Mouse (Mus musculus) forebrain, embryonic 16.5 days (tissue): ENCODE measurements at regions not wholly inside any gene's neighbourhood (a gene's known extent, or its start where the extent isn't known, plus 50 kb on each side); places are given as distances from the start of the nearest gene placed in this dataset.

Experiments
- ATAC-seq: fragments of 200-750 bp; cut with Nextera tagmentation; 2 replicates; pipeline ENCODE4 v1.8.0; 2017; ENCODE audit warnings: mild to moderate bottlenecking, moderate library complexity
- H3K27ac ChIP-seq: fragments of 300-500 bp; sonication (generic); 2 replicates; pipeline ENCODE4 v1.5.1; 2014; ENCODE audit warnings: low read length, control low read depth
- H3K27me3 ChIP-seq: fragments of 300-500 bp; sonication (generic); replicated peaks from 2 replicates; pipeline ENCODE4 v1.6.1; 2014; ENCODE audit warnings: low read length; ENCODE audit not compliant: control insufficient read depth, insufficient read depth
- H3K36me3 ChIP-seq: fragments of 300-500 bp; sonication (generic); 2 replicates; pipeline ENCODE4 v1.6.1; 2014; ENCODE audit not compliant: control insufficient read depth, insufficient read depth
- H3K4me1 ChIP-seq: fragments of 300-500 bp; sonication (generic); replicated peaks from 2 replicates; pipeline ENCODE4 v1.6.1; 2014; ENCODE audit warnings: low read length; ENCODE audit not compliant: control insufficient read depth, insufficient read depth
- H3K4me2 ChIP-seq: fragments of 300-500 bp; sonication (generic); 2 replicates; pipeline ENCODE4 v1.6.1; 2014; ENCODE audit warnings: mild to moderate bottlenecking, low read length, control low read depth
- H3K4me3 ChIP-seq: fragments of 300-500 bp; sonication (generic); replicated peaks from 2 replicates; pipeline ENCODE4 v1.5.1; 2014; ENCODE audit warnings: mild to moderate bottlenecking, low read length, control low read depth
- H3K9ac ChIP-seq: fragments of 300-500 bp; sonication (generic); replicated peaks from 2 replicates; pipeline ENCODE4 v1.6.1; 2014; ENCODE audit warnings: low read depth, low read length, control low read depth
- H3K9me3 ChIP-seq: fragments of 300-500 bp; sonication (generic); 2 replicates; pipeline ENCODE4 v1.6.1; 2016; ENCODE audit warnings: low read length; ENCODE audit not compliant: control insufficient read depth
- whole genome bisulfite sequencing: fragments of 180-500 bp; shearing (Covaris S2); extraction: QIAGEN DNeasy Blood & Tissue Kit; methylation state at CpG from one replicate; pipeline ENCODE4 v1.1.7; 2014; 5-methylcytosine and 5-hydroxymethylcytosine counted together

DNA sequence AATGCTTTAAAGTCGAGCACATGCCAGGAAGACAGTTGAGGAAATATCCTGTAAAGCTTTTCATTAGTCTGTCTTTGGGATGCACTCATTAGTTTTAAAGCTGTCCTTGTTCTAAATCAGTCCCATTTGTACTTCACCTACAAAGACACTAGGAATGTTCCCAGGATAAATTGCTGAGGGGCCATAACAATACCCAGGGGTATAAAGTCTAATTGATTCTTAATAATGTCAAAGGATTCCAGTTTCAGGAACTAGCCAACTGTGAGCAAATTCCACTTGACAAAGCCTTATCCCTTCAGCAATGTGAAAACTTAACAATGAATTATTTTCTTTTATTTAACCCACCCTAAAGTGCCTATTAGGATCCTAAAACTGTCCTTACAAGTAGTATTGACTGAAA is 267.7 kb upstream of the 1700008P02Rik start:
- H3K4me2 ChIP-seq, result no peak overlapping the region
- no peak for ATAC-seq
- 7% methylated on average over 1 of the region's 1 CpGs for WGBS

DNA sequence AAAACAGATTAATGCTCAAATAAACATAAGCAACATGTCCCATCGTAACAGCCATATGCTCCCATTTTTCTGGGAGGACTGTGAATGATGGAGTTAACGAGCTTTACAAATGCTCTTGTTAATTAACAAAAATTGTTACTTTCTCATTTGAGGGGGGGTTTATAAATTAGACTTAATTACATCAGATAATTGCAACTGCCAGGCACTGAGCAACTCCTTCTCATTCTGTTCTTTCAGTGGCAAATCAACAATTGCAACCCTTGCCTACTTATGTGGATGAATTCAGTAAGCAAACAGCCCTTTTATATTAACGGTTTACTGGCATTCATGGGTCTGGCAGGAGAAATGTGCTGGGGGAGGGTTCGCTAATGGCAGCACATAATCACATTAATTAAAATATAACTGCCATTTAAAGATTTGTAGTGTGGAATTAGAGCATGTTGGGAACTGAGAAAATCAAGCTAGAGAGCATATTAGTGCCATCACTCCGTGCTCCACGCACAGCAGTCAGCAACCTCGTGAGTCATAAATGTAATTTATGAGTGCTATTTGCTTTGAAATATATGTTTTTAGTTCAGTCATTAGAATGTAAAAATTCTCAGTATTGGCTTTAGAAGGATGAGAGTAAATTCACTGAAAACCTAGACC is 266.9 kb upstream of the 1700008P02Rik start:
- ATAC-seq, result peak; percentile 96
- Histone ChIP-seq H3K36me3 (no peaks in the 10 kb centered on the region), H3K9me3 (no peaks in the 10 kb centered on the region), H3K9ac (no peak overlapping the region), H3K27me3 (peaks cover 14% of the 10 kb centered on the region), H3K4me1 (peaks cover 7% of the 10 kb centered on the region; the same call in 1 of the 2 replicates), H3K27ac (0 out of 2 replicates have a peak overlapping the region, but pooled peaks have one; percentile 9), H3K4me3 (no peak overlapping the region), H3K4me2 (0 out of 2 replicates have a peak overlapping the region, but pooled peaks have one; percentile 17)
- 9% methylated on average over 7 of the region's 7 CpGs for WGBS

More for the DNA sequence above, 267.7 kb upstream of the 1700008P02Rik start:
- peaks cover 12% of the 10 kb centered on the region for H3K27me3 ChIP-seq
- no peak overlapping the region for H3K4me3 ChIP-seq
- no peak overlapping the region for H3K9ac ChIP-seq
- no peaks in the 10 kb centered on the region for H3K9me3 ChIP-seq
- H3K27ac ChIP-seq, result no peak overlapping the region
- H3K4me1 ChIP-seq, result peaks cover 7% of the 10 kb centered on the region; the same call in 1 of the 2 replicates
- H3K36me3 ChIP-seq, result no peaks in the 10 kb centered on the region

DNA sequence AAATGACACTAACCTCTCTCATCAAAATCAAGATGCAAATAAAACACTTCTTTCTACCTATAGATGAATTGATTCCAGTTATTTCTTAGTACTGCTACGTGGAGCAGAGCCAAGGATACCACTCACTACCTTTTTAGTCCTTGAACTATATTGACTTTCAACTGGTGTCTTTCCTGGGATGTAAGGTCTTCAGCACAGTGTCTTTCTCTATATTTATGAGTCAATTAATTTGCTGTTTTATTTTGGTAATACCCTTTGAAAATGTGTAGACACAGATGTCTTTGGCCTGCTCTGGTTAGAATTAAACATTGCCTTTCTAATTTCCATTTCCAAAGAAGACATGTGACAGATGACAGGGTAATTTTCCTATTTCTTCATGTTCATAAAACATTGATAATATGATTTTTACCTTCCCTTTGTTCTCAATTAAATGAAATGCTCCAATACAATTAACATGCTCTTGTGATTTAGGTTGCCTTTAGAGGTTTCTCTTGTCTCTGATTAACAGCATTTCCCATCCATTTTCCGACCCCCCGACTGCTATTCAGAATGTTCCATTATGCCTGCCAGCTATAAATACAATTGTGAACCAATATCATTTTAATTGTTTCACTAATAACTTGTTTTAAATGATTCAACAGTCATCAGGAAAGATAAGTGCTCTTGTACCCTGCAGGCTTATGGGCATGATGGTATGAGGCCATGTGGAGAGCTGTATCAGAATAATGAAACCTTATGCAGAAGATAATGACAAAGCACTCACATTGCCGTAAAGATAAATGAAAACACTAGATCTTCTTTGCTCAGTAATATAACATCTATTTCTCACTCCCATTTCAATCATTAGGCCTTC is 266.2 kb upstream of the 1700008P02Rik start:
- Histone ChIP-seq H3K4me2 (0 out of 2 replicates have a peak overlapping the region, but pooled peaks have one; percentile 17), H3K27ac (0 out of 2 replicates have a peak overlapping the region, but pooled peaks have one; percentile 2), H3K4me1 (peaks cover 7% of the 10 kb centered on the region; the same call in 1 of the 2 replicates), H3K36me3 (no peaks in the 10 kb centered on the region), H3K27me3 (peaks cover 16% of the 10 kb centered on the region), H3K4me3 (no peak overlapping the region), H3K9ac (no peak overlapping the region), H3K9me3 (no peaks in the 10 kb centered on the region)
- ATAC-seq, result peak; percentile 80
- WGBS, result 36% methylated on average over 4 of the region's 4 CpGs

DNA sequence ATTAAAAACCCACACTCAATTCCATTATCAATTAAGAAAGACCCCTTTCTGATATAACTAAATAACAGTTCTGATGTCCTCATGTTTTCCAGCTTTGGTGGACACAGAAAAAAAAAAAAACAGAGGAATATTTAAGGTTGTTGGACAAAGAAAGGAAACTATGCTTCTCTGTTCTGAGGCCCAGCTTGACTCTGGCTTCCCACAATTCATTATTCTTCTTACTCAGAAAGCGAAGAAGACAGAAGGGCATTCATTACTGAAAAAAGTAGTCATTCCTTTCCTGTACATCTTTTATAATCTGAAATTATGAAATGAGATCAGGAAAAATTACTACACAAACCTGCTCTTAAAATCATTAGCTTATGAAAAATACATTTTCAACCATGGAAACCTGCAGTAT is 263.2 kb upstream of the 1700008P02Rik start:
- WGBS, result 68% methylated on average over 1 of the region's 1 CpGs

DNA sequence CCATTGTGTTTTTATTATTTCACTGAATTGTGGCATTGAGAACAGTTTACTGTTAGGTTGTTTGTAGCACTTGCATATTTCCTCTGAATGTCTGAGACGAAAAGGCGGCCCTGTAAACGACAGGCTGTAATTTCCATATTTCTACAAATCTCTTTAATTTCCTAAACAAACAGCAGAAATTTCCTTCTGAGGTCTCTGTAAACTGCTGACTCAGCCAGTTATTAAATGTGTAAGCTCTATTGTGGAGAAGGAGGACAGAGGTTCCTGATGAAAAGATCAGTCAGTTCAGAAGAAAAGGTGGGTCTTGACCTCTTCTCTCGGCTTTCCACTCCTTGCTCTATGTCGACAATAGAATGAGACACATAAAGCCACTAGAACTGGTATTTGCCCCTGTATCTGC is 256.0 kb upstream of the 1700008P02Rik start:
- no peak overlapping the region for H3K27ac ChIP-seq
- H3K36me3 ChIP-seq, result no peaks in the 10 kb centered on the region
- H3K4me1 ChIP-seq, result no peaks in the 10 kb centered on the region
- H3K27me3 ChIP-seq, result no peaks in the 10 kb centered on the region; the same call in 1 of the 2 replicates
- H3K4me2 ChIP-seq, result no peak overlapping the region
- no peaks in the 10 kb centered on the region for H3K9me3 ChIP-seq
- H3K4me3 ChIP-seq, result no peak overlapping the region
- WGBS, result 72% methylated on average over 5 of the region's 5 CpGs
- H3K9ac ChIP-seq, result no peak overlapping the region
- ATAC-seq, result no peak

More for the DNA sequence above, 263.2 kb upstream of the 1700008P02Rik start:
- H3K9me3 ChIP-seq, result no peaks in the 10 kb centered on the region
- H3K4me2 ChIP-seq, result no peak overlapping the region
- H3K36me3 ChIP-seq, result no peaks in the 10 kb centered on the region
- no peak overlapping the region for H3K4me3 ChIP-seq
- H3K27me3 ChIP-seq, result peaks cover 7% of the 10 kb centered on the region; the same call in 1 of the 2 replicates
- no peak overlapping the region for H3K27ac ChIP-seq
- no peak for ATAC-seq
- no peak overlapping the region for H3K9ac ChIP-seq
- H3K4me1 ChIP-seq, result peaks cover 7% of the 10 kb centered on the region; the same call in 1 of the 2 replicates

DNA sequence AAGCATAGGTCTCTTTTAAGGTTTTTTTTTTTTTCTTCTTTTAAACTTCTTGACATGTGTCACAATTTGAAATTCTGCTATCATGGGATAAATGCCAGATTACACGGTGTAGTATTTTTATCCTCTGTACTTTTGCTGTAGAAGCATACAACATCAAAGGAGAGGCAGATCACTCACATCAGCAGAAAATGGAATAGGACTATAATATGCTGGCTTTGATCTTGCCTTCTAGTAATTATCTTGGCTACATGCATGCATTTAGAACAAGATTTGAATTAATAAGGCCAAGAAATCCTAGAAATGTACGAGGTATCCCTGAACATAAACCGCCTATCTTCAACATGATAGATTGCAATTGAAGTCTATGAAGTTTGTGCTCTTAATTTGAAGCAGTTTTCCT is 251.9 kb upstream of the 1700008P02Rik start:
- Histone ChIP-seq H3K9ac (no peak overlapping the region), H3K27ac (no peak overlapping the region), H3K27me3 (no peaks in the 10 kb centered on the region; the same call in 1 of the 2 replicates), H3K36me3 (no peaks in the 10 kb centered on the region), H3K4me3 (no peak overlapping the region), H3K9me3 (no peaks in the 10 kb centered on the region), H3K4me2 (no peak overlapping the region), H3K4me1 (no peaks in the 10 kb centered on the region)
- WGBS, result 45% methylated on average over 3 of the region's 3 CpGs
- ATAC-seq, result no peak

DNA sequence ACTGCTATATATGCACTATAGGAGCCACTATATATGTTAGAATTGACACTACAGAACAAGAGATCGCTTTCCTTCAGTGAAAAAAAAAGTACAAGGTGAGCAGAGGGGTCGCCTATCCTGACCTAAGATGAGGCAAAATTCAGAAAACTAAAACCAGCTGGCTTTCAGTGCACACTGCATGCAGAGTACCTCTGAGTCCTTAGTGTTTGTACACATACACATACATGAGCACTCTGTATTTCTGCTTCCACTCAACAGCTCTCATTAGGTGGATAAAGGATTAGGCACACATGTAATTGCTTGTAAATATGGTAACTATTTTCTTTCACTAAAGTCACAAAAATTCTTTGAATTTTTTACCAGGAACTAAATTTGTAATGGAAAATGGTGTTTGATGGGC is 251.5 kb upstream of the 1700008P02Rik start:
- ATAC-seq, result no peak
- H3K9ac ChIP-seq, result no peak overlapping the region
- no peaks in the 10 kb centered on the region for H3K4me1 ChIP-seq
- H3K4me3 ChIP-seq, result no peak overlapping the region
- no peaks in the 10 kb centered on the region for H3K36me3 ChIP-seq
- no peaks in the 10 kb centered on the region for H3K9me3 ChIP-seq
- whole genome bisulfite sequencing, result 91% methylated on average over 2 of the region's 2 CpGs
- H3K27ac ChIP-seq, result no peak overlapping the region
- no peaks in the 10 kb centered on the region; the same call in 1 of the 2 replicates for H3K27me3 ChIP-seq
- no peak overlapping the region for H3K4me2 ChIP-seq

DNA sequence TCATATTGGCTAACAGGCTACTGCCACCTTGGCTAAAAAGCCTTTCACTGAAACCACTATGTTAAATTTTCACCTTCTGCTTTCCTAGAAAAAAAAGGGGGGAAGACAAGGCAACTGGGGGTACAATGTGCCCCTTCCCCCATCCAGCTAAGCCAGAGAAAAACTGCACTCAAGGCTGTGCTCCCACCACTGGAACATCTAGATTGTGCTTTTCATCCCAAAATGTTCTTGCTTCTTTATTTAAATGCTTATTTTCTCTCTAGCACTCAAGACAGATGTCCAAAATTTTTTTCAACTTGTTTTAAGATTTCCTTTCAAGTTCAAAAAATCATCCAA is 245.9 kb upstream of the 1700008P02Rik start:
- no peak overlapping the region for H3K9ac ChIP-seq
- H3K27ac ChIP-seq, result no peak overlapping the region
- H3K36me3 ChIP-seq, result no peaks in the 10 kb centered on the region
- no peak overlapping the region for H3K4me3 ChIP-seq
- H3K4me1 ChIP-seq, result peaks cover 5% of the 10 kb centered on the region; the same call in 1 of the 2 replicates
- no peak overlapping the region for H3K4me2 ChIP-seq
- no peaks in the 10 kb centered on the region for H3K9me3 ChIP-seq
- no peak; the same call in 1 of the 2 replicates for ATAC-seq
- H3K27me3 ChIP-seq, result no peaks in the 10 kb centered on the region

DNA sequence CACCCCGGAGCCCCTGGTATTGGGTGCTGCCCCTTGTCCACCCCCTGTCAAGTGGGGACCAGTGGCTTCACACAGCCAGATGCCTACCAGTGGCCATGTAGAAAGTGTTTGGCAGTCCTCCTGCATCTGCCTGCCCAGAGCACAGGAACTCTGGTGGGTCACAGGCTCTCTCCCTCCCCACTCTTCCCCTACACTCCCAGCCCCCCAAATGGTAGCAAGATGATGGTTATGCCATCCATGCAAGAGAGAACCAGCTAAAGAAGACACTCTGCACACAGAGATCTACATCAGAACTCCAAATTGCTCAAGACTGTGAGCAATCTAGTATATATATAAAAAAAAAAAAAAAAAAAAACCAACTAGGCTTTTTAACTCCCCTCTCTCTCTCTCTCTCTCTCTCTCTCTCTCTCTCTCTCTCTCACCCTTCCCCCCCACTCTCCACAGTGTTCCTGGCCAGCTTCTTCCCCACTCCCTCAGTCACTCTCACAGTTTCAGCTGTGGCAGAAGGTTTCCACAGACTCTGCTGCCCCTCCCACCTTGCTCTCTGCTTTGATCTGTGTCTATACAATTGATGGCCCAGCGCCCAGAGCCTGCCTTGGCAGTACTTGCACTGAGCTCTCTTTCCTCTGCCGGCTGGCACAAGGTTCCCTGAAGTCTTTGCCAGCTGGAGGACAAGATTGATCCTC is 245.4 kb upstream of the 1700008P02Rik start:
- H3K9ac ChIP-seq, result no peak overlapping the region
- H3K4me3 ChIP-seq, result no peak overlapping the region
- no peak overlapping the region for H3K27ac ChIP-seq
- H3K4me1 ChIP-seq, result peaks cover 5% of the 10 kb centered on the region; the same call in 1 of the 2 replicates
- no peak overlapping the region for H3K4me2 ChIP-seq
- 43% methylated on average over 3 of the region's 3 CpGs for WGBS
- no peaks in the 10 kb centered on the region for H3K9me3 ChIP-seq
- ATAC-seq, result peak; percentile 98
- H3K36me3 ChIP-seq, result no peaks in the 10 kb centered on the region
- no peaks in the 10 kb centered on the region for H3K27me3 ChIP-seq
